Mouse (Mus musculus): ENCODE measurements around the gene Arhgap10.

- TF ChIP-seq MAX (IDR thresholded peaks at IDR 0.05) (no peak), MYOG (IDR thresholded peaks at IDR 0.05; ENCODE audit: control insufficient read depth, extremely low read depth, insufficient read length) (no peak), CTCF (IDR thresholded peaks at IDR 0.05; ENCODE audit: control insufficient read depth, insufficient read depth, insufficient read length) (no peak)
These were observed 71.5 kb downstream of the Arhgap10 start for GRCm38 (mm10) chr8:77446294-77446693.
